Mouse (Mus musculus) urinary bladder, postnatal 10 days (tissue): ENCODE data around the gene Pawr.
"Not testable (repeated sequence)": the region's sequence is repeated elsewhere in the genome, so short reads cannot be mapped to it uniquely, and the experiment has no call there.

Experiments used
- DNase-seq: peaks from one replicate; pipeline ENCODE4 v3.0.0; 2022; ENCODE audit warnings: low spot score

The Pawr gene

GRCm38 (mm10) chr10:108392151-108392550 is 60.2 kb downstream of the Pawr start:
- DNase-seq, result no peak

- no peak for DNase-seq
Measured at GRCm38 (mm10) chr10:108394306-108394705, 62.4 kb downstream of the Pawr start.

- DNase-seq, result no peak
Measured at GRCm38 (mm10) chr10:108395229-108395628, 63.3 kb downstream of the Pawr start.

GRCm38 (mm10) chr10:108395647-108396046 is 63.7 kb downstream of the Pawr start:
- no peak for DNase-seq

- DNase-seq, result no peak
Measured at GRCm38 (mm10) chr10:108402751-108403150, 70.8 kb downstream of the Pawr start.

GRCm38 (mm10) chr10:108403366-108403865 is 71.5 kb downstream of the Pawr start:
- no peak for DNase-seq

GRCm38 (mm10) chr10:108404087-108404486 is 72.2 kb downstream of the Pawr start:
- DNase-seq, result no peak

GRCm38 (mm10) chr10:108405076-108405475 is 73.2 kb downstream of the Pawr start:
- no peak for DNase-seq

- DNase-seq, result no peak
Measured at GRCm38 (mm10) chr10:108405931-108406330, 74.0 kb downstream of the Pawr start.

GRCm38 (mm10) chr10:108406798-108407754 is 75.2 kb downstream of the Pawr start:
- no peak for DNase-seq

GRCm38 (mm10) chr10:108408025-108408424 is 76.1 kb downstream of the Pawr start:
- DNase-seq, result no peak

- DNase-seq, result no peak
Measured at GRCm38 (mm10) chr10:108408437-108408836, 76.5 kb downstream of the Pawr start.

GRCm38 (mm10) chr10:108408986-108409385 is 77.1 kb downstream of the Pawr start:
- no peak for DNase-seq

GRCm38 (mm10) chr10:108409529-108409928 is 77.6 kb downstream of the Pawr start:
- DNase-seq, result no peak

- DNase-seq, result no peak
Measured at GRCm38 (mm10) chr10:108414936-108415635, 83.2 kb downstream of the Pawr start.

- no peak for DNase-seq
Measured at GRCm38 (mm10) chr10:108417448-108417847, 85.5 kb downstream of the Pawr start.

GRCm38 (mm10) chr10:108430553-108430952 is 98.6 kb downstream of the Pawr start:
- no peak for DNase-seq

- no peak for DNase-seq
Measured at GRCm38 (mm10) chr10:108432194-108432593, 100.3 kb downstream of the Pawr start.

- no peak for DNase-seq
Measured at GRCm38 (mm10) chr10:108433976-108434375, 102.1 kb downstream of the Pawr start.

GRCm38 (mm10) chr10:108435616-108436015 is 103.7 kb downstream of the Pawr start:
- no peak for DNase-seq

- DNase-seq, result no peak
Measured at GRCm38 (mm10) chr10:108436365-108436764, 104.4 kb downstream of the Pawr start.

- DNase-seq, result not testable (repeated sequence)
Measured at GRCm38 (mm10) chr10:108440251-108440650, 108.3 kb downstream of the Pawr start.
